In genomic region chr6:51162208-51163082, GRCm38 (mm10) we compare ENCODE assay signal across 11 mouse cellular contexts.
DNase-seq lines count a peak whose midpoint lies in the region.
"Had no signal": no experiment of that assay in that cellular context is flagged by ENCODE, and none has a peak within 500 bp of the region (broad histone marks: within the 10 kb centered on the region; RNA-seq: fewer than 3 reads in every experiment).

No protein-coding gene starts in this region.

- intact Hi-C loops in heart, postnatal 25 days (cut with DNase I), result loop anchor here (5.0 kb wide), 1 partner anchor 60 kb away; no protein-coding TSS in a partner anchor
- intact Hi-C loops in heart, postnatal 10 days (cut with DNase I), result loop anchor here (10.0 kb wide), 1 partner anchor 188 kb away; no protein-coding TSS in a partner anchor
- intact Hi-C loops in left cerebral cortex, postnatal 14 days (cut with DNase I), result no loop called here

- DNase-seq in heart, adult 9 months (ENCODE audit: low spot score in 2 of 2), result peak; percentile 52 to 70
- no peak for DNase-seq in heart, postnatal 25 days (ENCODE audit: low spot score)
- peak; percentile 98 for DNase-seq in 3T3-L1 (ENCODE audit: low read depth, low spot score)
- DNase-seq in fat pad, adult 2 months (ENCODE audit: extremely low read depth, low read depth, low spot score), result peak; percentile 69
- peak; percentile 58 to 60 for DNase-seq in heart, postnatal 10 days
- no peak for DNase-seq in frontal cortex, postnatal 36 days (ENCODE audit: low spot score in 2 of 2)
- no peak for DNase-seq in cerebellum, adult 11-12 months
- no peak for DNase-seq in left cerebral cortex, postnatal 14 days (ENCODE audit: low spot score in 2 of 2)
- DNase-seq: cerebellum, adult 2 months; right cerebral cortex, adult 18-20 months; thymus, postnatal 14 days had no signal

Comparison
In these comparisons a context has a peak if more than half of its experiments do, and no peak if none do; other contexts are left out.
1. DNase-seq: peak in heart, adult 9 months (2 of 2), 3T3-L1 (single experiment), fat pad, adult 2 months (single experiment) and heart, postnatal 10 days (2 of 2); none in heart, postnatal 25 days (single experiment), frontal cortex, postnatal 36 days (0 of 2), cerebellum, adult 11-12 months (single experiment) and left cerebral cortex, postnatal 14 days (0 of 2).